Mouse (Mus musculus): ENCODE data around the gene Nme8.

DNA sequence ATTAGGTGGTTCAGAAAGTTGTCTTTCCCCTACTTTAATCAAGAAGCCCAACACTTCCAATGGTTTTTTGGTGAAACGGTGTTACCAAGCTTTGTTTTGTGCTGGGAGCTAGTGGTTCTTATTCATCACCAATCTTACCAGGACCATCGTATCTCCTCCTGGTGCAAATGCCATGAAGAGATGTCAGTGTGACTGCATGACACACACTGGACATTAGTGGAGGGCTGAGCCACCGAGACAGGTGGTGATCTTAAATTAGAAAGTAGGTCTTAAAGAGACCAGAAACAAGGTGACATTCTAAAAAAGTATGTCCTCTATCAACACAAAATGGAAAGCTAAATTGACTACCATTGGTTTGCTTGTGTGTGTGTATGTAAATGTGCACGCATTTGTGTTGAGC, 79.5 kb downstream of the Nme8 start:
- no peak for TF ChIP-seq CTCF (IDR thresholded peaks at IDR 0.05; ENCODE audit: extremely low read depth, insufficient read depth, insufficient read length, insufficient replicate concordance)
- TF ChIP-seq POLR2A (IDR thresholded peaks at IDR 0.05; ENCODE audit: low read depth, low read length) = no peak

Measured in spleen, adult 2 months (tissue).